Mouse (Mus musculus) hindbrain, embryonic 12.5 days (tissue): ENCODE data around the gene Rest. TPM values are rescaled to one million over a fixed set of nuclear protein-coding genes. Genes with fewer than 3 reads are reported as not detected.
A peak's percentile ranks its signal among the peaks of the same experiment; 100 is the strongest.

Experiments
- ATAC-seq: fragments of 200-750 bp; cut with Nextera tagmentation; 2 replicates; pipeline ENCODE4 v1.8.0; 2017; ENCODE audit warnings: moderate TSS enrichment; ENCODE audit not compliant: low FRiP score
- H3K27ac ChIP-seq: fragments of 300-500 bp; sonication (generic); 2 replicates; pipeline ENCODE4 v1.5.1; 2016; ENCODE audit warnings: mild to moderate bottlenecking
- H3K27me3 ChIP-seq: fragments of 300-500 bp; sonication (generic); 2 replicates; pipeline ENCODE4 v1.6.1; 2016; ENCODE audit warnings: mild to moderate bottlenecking
- H3K36me3 ChIP-seq: fragments of 300-500 bp; sonication (generic); 2 replicates; pipeline ENCODE4 v1.6.1; 2016; ENCODE audit warnings: mild to moderate bottlenecking
- H3K4me1 ChIP-seq: fragments of 300-500 bp; sonication (generic); 2 replicates; pipeline ENCODE4 v1.6.1; 2016
- H3K4me2 ChIP-seq: fragments of 300-500 bp; sonication (generic); replicated peaks from 2 replicates; pipeline ENCODE4 v1.6.1; 2016; ENCODE audit warnings: mild to moderate bottlenecking
- H3K4me3 ChIP-seq: fragments of 300-500 bp; sonication (generic); 2 replicates; pipeline ENCODE4 v1.5.1; 2016; ENCODE audit warnings: mild to moderate bottlenecking
- H3K9ac ChIP-seq: fragments of 300-500 bp; sonication (generic); 2 replicates; pipeline ENCODE4 v1.6.1; 2016; ENCODE audit warnings: mild to moderate bottlenecking, moderate library complexity
- H3K9me3 ChIP-seq: fragments of 300-500 bp; sonication (generic); replicated peaks from 2 replicates; pipeline ENCODE4 v1.6.1; 2016; ENCODE audit warnings: mild to moderate bottlenecking
- WGBS: fragments of 180-500 bp; shearing (Covaris S2); methylation state at CpG from one replicate; pipeline ENCODE4 v1.1.7; 2016; 5-methylcytosine and 5-hydroxymethylcytosine counted together
- polyA plus RNA-seq: library from polyadenylated mRNA; unstranded; fragments of >200 nt; fragmentation: Nextera tagmentation; extraction: Ambion mirVana; gene quantifications from 2 replicates; pipeline ENCODE4 v1.2.1, GENCODE M21; 2016

Rest gene
- polyA plus RNA-seq, 1 experiment from 2014 or later: 28.7 TPM

GRCm38 (mm10) chr5:77250083-77250482 lies 15.2 kb upstream of the Rest start:
- H3K27ac ChIP-seq: no peak overlapping the region
- no peaks in the 10 kb centered on the region for H3K27me3 ChIP-seq
- H3K9ac ChIP-seq: no peak overlapping the region
- peaks cover 9% of the 10 kb centered on the region for H3K4me1 ChIP-seq
- no peak for ATAC-seq
- H3K9me3 ChIP-seq: no peaks in the 10 kb centered on the region
- no peak overlapping the region for H3K4me3 ChIP-seq
- WGBS: 75% methylated on average over 9 of the region's 9 CpGs
- no peak overlapping the region for H3K4me2 ChIP-seq
- H3K36me3 ChIP-seq: no peaks in the 10 kb centered on the region

- H3K4me1 ChIP-seq: no peaks in the 10 kb centered on the region
- H3K27me3 ChIP-seq: no peaks in the 10 kb centered on the region
Measured at GRCm38 (mm10) chr5:77251656-77252055, 13.6 kb upstream of the Rest start.

GRCm38 (mm10) chr5:77252115-77252827 lies 13.0 kb upstream of the Rest start:
- Histone ChIP-seq H3K4me3 (no peak overlapping the region), H3K9ac (no peak overlapping the region), H3K27me3 (no peaks in the 10 kb centered on the region), H3K27ac (no peak overlapping the region), H3K36me3 (no peaks in the 10 kb centered on the region), H3K9me3 (no peaks in the 10 kb centered on the region), H3K4me2 (no peak overlapping the region), H3K4me1 (no peaks in the 10 kb centered on the region)
- 64% methylated on average over 8 of the region's 8 CpGs for WGBS
- ATAC-seq: no peak

More at GRCm38 (mm10) chr5:77251656-77252055, 13.6 kb upstream of the Rest start:
- WGBS: 40% methylated on average over 5 of the region's 5 CpGs
- Histone ChIP-seq H3K36me3 (no peaks in the 10 kb centered on the region), H3K4me2 (no peak overlapping the region), H3K9me3 (no peaks in the 10 kb centered on the region), H3K27ac (no peak overlapping the region), H3K4me3 (no peak overlapping the region), H3K9ac (no peak overlapping the region)
- no peak for ATAC-seq

- H3K9me3 ChIP-seq: no peaks in the 10 kb centered on the region
- WGBS: 75% methylated on average over 1 of the region's 1 CpGs
- H3K4me1 ChIP-seq: no peaks in the 10 kb centered on the region
- H3K4me3 ChIP-seq: no peak overlapping the region
- H3K9ac ChIP-seq: no peak overlapping the region
- no peaks in the 10 kb centered on the region for H3K36me3 ChIP-seq
- H3K4me2 ChIP-seq: no peak overlapping the region
- H3K27ac ChIP-seq: no peak overlapping the region
- no peaks in the 10 kb centered on the region for H3K27me3 ChIP-seq
- no peak for ATAC-seq
Measured at GRCm38 (mm10) chr5:77253154-77253553, 12.1 kb upstream of the Rest start.

- Histone ChIP-seq H3K36me3 (no peaks in the 10 kb centered on the region), H3K4me1 (no peaks in the 10 kb centered on the region), H3K4me2 (no peak overlapping the region), H3K4me3 (no peak overlapping the region), H3K9me3 (no peaks in the 10 kb centered on the region), H3K27me3 (no peaks in the 10 kb centered on the region), H3K27ac (no peak overlapping the region), H3K9ac (no peak overlapping the region)
- no peak for ATAC-seq
- 69% methylated on average over 3 of the region's 3 CpGs for WGBS
Measured at GRCm38 (mm10) chr5:77254402-77254801, 10.9 kb upstream of the Rest start.

- no peaks in the 10 kb centered on the region for H3K27me3 ChIP-seq
- ATAC-seq: no peak
- H3K4me1 ChIP-seq: no peaks in the 10 kb centered on the region
- no peak overlapping the region for H3K9ac ChIP-seq
- 77% methylated on average over 3 of the region's 3 CpGs for WGBS
- H3K9me3 ChIP-seq: no peaks in the 10 kb centered on the region
- no peak overlapping the region for H3K4me2 ChIP-seq
- no peak overlapping the region for H3K27ac ChIP-seq
- no peak overlapping the region for H3K4me3 ChIP-seq
- H3K36me3 ChIP-seq: no peaks in the 10 kb centered on the region
Measured at GRCm38 (mm10) chr5:77257603-77258002, 7.7 kb upstream of the Rest start.

- Histone ChIP-seq H3K27me3 (peaks cover 3% of the 10 kb centered on the region), H3K4me3 (no peak overlapping the region), H3K9me3 (no peaks in the 10 kb centered on the region), H3K9ac (no peak overlapping the region), H3K4me2 (no peak overlapping the region), H3K36me3 (no peaks in the 10 kb centered on the region), H3K27ac (no peak overlapping the region), H3K4me1 (no peaks in the 10 kb centered on the region)
- ATAC-seq: no peak
Measured at GRCm38 (mm10) chr5:77259315-77259714, 6.0 kb upstream of the Rest start.

- 60% methylated on average over 6 of the region's 6 CpGs for WGBS
- no peak for ATAC-seq
- no peak overlapping the region for H3K4me3 ChIP-seq
- no peaks in the 10 kb centered on the region for H3K36me3 ChIP-seq
- H3K9me3 ChIP-seq: no peaks in the 10 kb centered on the region
- H3K4me2 ChIP-seq: no peak overlapping the region
- H3K4me1 ChIP-seq: no peaks in the 10 kb centered on the region
- peaks cover 7% of the 10 kb centered on the region for H3K27me3 ChIP-seq
- no peak overlapping the region for H3K9ac ChIP-seq
- H3K27ac ChIP-seq: no peak overlapping the region
Measured at GRCm38 (mm10) chr5:77260141-77260540, 5.2 kb upstream of the Rest start.

- Histone ChIP-seq H3K9me3 (no peaks in the 10 kb centered on the region), H3K9ac (no peak overlapping the region), H3K4me2 (no peak overlapping the region), H3K4me1 (no peaks in the 10 kb centered on the region), H3K27me3 (peaks cover 7% of the 10 kb centered on the region), H3K27ac (no peak overlapping the region), H3K36me3 (no peaks in the 10 kb centered on the region), H3K4me3 (no peak overlapping the region)
- no peak for ATAC-seq
- 84% methylated on average over 4 of the region's 4 CpGs for WGBS
Measured at GRCm38 (mm10) chr5:77261137-77261536, 4.2 kb upstream of the Rest start.

- H3K9me3 ChIP-seq: no peaks in the 10 kb centered on the region
- no peak overlapping the region for H3K4me3 ChIP-seq
- H3K27ac ChIP-seq: no peak overlapping the region
- H3K27me3 ChIP-seq: peaks cover 7% of the 10 kb centered on the region
- no peaks in the 10 kb centered on the region for H3K36me3 ChIP-seq
- no peak for ATAC-seq
- 32% methylated on average over 5 of the region's 5 CpGs for WGBS
- no peak overlapping the region for H3K4me2 ChIP-seq
- peaks cover 4% of the 10 kb centered on the region; the same call in 1 of the 2 replicates for H3K4me1 ChIP-seq
- no peak overlapping the region for H3K9ac ChIP-seq
Measured at GRCm38 (mm10) chr5:77262105-77262504, 3.2 kb upstream of the Rest start.

- H3K27ac ChIP-seq: peak overlapping the region; percentile 91
- peak; percentile 80 for ATAC-seq
- H3K9ac ChIP-seq: peak overlapping the region; percentile 84
- H3K9me3 ChIP-seq: no peaks in the 10 kb centered on the region
- H3K4me3 ChIP-seq: peak overlapping the region; percentile 91
- H3K4me2 ChIP-seq: peak overlapping the region; percentile 86
- under 1% methylated on average over 30 of the region's 53 CpGs for WGBS
- H3K27me3 ChIP-seq: peaks cover 7% of the 10 kb centered on the region
- peaks cover 23% of the 10 kb centered on the region for H3K36me3 ChIP-seq
- peaks cover 10% of the 10 kb centered on the region; the same call in 1 of the 2 replicates for H3K4me1 ChIP-seq
Measured at GRCm38 (mm10) chr5:77265671-77266065, 377 bp downstream of the Rest start.

- 1% methylated on average over 67 of the region's 87 CpGs for WGBS
- ATAC-seq: peak; percentile 62
- Histone ChIP-seq H3K27ac (peak overlapping the region; percentile 91), H3K4me2 (peak overlapping the region; percentile 86), H3K27me3 (peaks cover 7% of the 10 kb centered on the region), H3K9me3 (no peaks in the 10 kb centered on the region), H3K4me1 (peaks cover 10% of the 10 kb centered on the region; the same call in 1 of the 2 replicates), H3K36me3 (peaks cover 25% of the 10 kb centered on the region), H3K4me3 (peak overlapping the region; percentile 91), H3K9ac (peak overlapping the region; percentile 84)
Measured at GRCm38 (mm10) chr5:77266066-77266885, 985 bp downstream of the Rest start.
